Mouse (Mus musculus) C3H10T1/2 (cell line): ENCODE results near the gene Ccdc28a. TPM values are rescaled to one million over a fixed set of nuclear protein-coding genes. Genes with fewer than 3 reads are reported as not detected.

ENCODE experiments used
- polyA plus RNA-seq, 2 experiments: library from polyadenylated mRNA; unstranded; fragments of >200 nt; fragmentation: generic; extraction: Trizol; gene quantifications; one replicate each; pipeline ENCODE4 v1.2.1; 2012; ENCODE audit warnings: missing spikeins in 2 of 2

Gene Ccdc28a
- 10 to 100 TPM in 1 of 2 experiments, 1 to 10 TPM in 1; 1.6 to 11.7 TPM for polyA plus RNA-seq

GRCm38 (mm10) chr10:18234560-18235401 is at the start of gene Ccdc28a:
TSS of gene Ccdc28a (minus strand) at chr10:18234998.

GRCm38 (mm10) chr10:18210726-18211125 is 24.1 kb downstream of the Ccdc28a start, which contains the start of gene Ect2l:
TSS of gene Ect2l (minus strand) at chr10:18210890.

Other genes with a start within 250 kb of the Ccdc28a start
- gene Abracl, start 211.7 kb downstream of the Ccdc28a start, polyA plus RNA-seq: 10 to 100 TPM; 11.5 to 48.2 TPM
- gene Reps1, start 179.1 kb downstream of the Ccdc28a start, polyA plus RNA-seq: 10 to 100 TPM; 17.9 to 36.4 TPM
- not detected for gene Ect2l, start 24.1 kb downstream of the Ccdc28a start, polyA plus RNA-seq
- gene Nhsl1, start 84.0 kb upstream of the Ccdc28a start, polyA plus RNA-seq: 1 to 10 TPM in 1 of 2 experiments, under 1 TPM in 1; 0.66 to 6.1 TPM